10 mouse cellular contexts compared by ENCODE assay signal in the genomic region with DNA sequence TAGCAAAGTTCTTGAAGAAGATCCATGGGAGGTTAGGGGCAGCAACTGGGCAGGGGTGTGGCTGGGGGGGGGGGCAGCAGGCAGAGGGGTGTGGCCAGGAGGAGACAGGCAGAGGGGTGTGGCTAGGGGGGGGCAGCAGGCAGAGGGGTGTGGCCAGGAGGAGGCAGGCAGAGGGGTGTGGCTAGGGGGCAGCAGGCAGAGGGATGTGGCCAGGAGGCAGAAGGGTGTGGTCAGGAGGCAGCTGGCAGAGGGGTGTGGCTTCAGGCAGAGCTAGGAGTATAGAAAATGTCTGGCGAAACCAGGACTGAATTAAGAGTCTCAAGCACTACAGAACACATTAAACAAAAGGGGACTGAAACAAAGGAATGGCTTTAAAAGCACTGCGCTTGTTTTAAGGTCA. TPM values are rescaled to one million over a fixed set of nuclear protein-coding genes. Genes with fewer than 3 reads are reported as not detected.
A peak's percentile ranks its signal among the peaks of the same experiment; 100 is the strongest.
DNase-seq lines count a peak whose midpoint lies in the region; ATAC-seq and TF ChIP-seq lines count a peak whose summit lies in the region.
"Had no signal": no experiment of that assay in that cellular context is flagged by ENCODE, and none has a peak within 500 bp of the region (broad histone marks: within the 10 kb centered on the region; RNA-seq: fewer than 3 reads in every experiment).

No protein-coding gene starts in this region.

- H3K4me1 ChIP-seq in limb, embryonic 14.5 days (ENCODE audit: control insufficient read depth, insufficient read depth, low read length) = no peaks in the 10 kb centered on the region; the same call in 1 of the 2 replicates
- peaks cover 2% of the 10 kb centered on the region; the same call in 1 of the 2 replicates for H3K4me1 ChIP-seq in stomach, postnatal 0 days (replicated peaks; ENCODE audit: control insufficient read depth, insufficient read depth)

- no peak overlapping the region for H3K27ac ChIP-seq in limb, embryonic 14.5 days (replicated peaks; ENCODE audit: low read depth, low read length)
- H3K27ac ChIP-seq in stomach, postnatal 0 days (replicated peaks) = no peak overlapping the region; the same call in 1 of the 2 replicates
- H3K27ac ChIP-seq: neural tube, embryonic 13.5 days had no signal

- H3K9ac ChIP-seq in limb, embryonic 14.5 days (ENCODE audit: low read depth, low read length, severe bottlenecking) = no peak overlapping the region
- no peak overlapping the region for H3K9ac ChIP-seq in stomach, postnatal 0 days (ENCODE audit: low read length)
- H3K9ac ChIP-seq: neural tube, embryonic 13.5 days had no signal

- H3K4me2 ChIP-seq in limb, embryonic 14.5 days (replicated peaks; ENCODE audit: low read depth, low read length, severe bottlenecking) = no peak overlapping the region
- H3K4me2 ChIP-seq in stomach, postnatal 0 days (replicated peaks; ENCODE audit: low read depth) = no peak overlapping the region; the same call in 1 of the 2 replicates
- H3K4me2 ChIP-seq: neural tube, embryonic 13.5 days had no signal

- H3K36me3 ChIP-seq in limb, embryonic 14.5 days (ENCODE audit: control insufficient read depth, insufficient read depth, low read length) = no peaks in the 10 kb centered on the region
- H3K36me3 ChIP-seq in stomach, postnatal 0 days (ENCODE audit: control insufficient read depth, insufficient read depth, low read length) = no peaks in the 10 kb centered on the region
- H3K36me3 ChIP-seq: neural tube, embryonic 13.5 days had no signal

- 8% methylated on average over 2 of the region's 2 CpGs for WGBS in limb, embryonic 14.5 days
- WGBS in stomach, postnatal 0 days = 18% methylated on average over 2 of the region's 2 CpGs

- H3K27me3 ChIP-seq in limb, embryonic 14.5 days (ENCODE audit: control insufficient read depth, insufficient read depth, low read length) = no peaks in the 10 kb centered on the region
- H3K27me3 ChIP-seq in stomach, postnatal 0 days (ENCODE audit: control insufficient read depth, insufficient read depth, low read length) = no peaks in the 10 kb centered on the region
- H3K27me3 ChIP-seq: neural tube, embryonic 13.5 days had no signal

- no peak for TF ChIP-seq POLR2A in limb, embryonic 14.5 days (IDR thresholded peaks at IDR 0.05; ENCODE audit: borderline replicate concordance, extremely low read depth, insufficient read depth, insufficient read length)

- peak; percentile 30 for TF ChIP-seq CTCF in stomach, postnatal 0 days (IDR thresholded peaks at IDR 0.05; ENCODE audit: low read depth)

- intact Hi-C loops in gastrocnemius, postnatal 36 days (cut with DNase I) = no loop called here

- DNase-seq in CD4-positive, CD25-positive, alpha-beta regulatory T cell, adult 2 months (ENCODE audit: low read depth, low spot score) = peak; percentile 8
- DNase-seq in thymus, postnatal 0 days (ENCODE audit: low spot score) = peak; percentile 9
- no peak for DNase-seq in thymus, adult 18-20 months
- peak; percentile 48 for DNase-seq in limb, embryonic 14.5 days (ENCODE audit: low spot score)
- DNase-seq in stomach, postnatal 0 days (ENCODE audit: low spot score) = peak; percentile 77
- DNase-seq in adrenal gland, adult 2 months = no peak
- DNase-seq in gastrocnemius, postnatal 36 days = no peak

- ATAC-seq in CD4-positive, CD25-positive, alpha-beta regulatory T cell, adult 4 months = no peak
- ATAC-seq in limb, embryonic 14.5 days (ENCODE audit: low FRiP score, low read depth) = peak; percentile 64; the same call in 1 of the 2 replicates
- peak; percentile 58 for ATAC-seq in stomach, postnatal 0 days (ENCODE audit: low FRiP score, low TSS enrichment)

- no peak overlapping the region for H3K4me3 ChIP-seq in limb, embryonic 14.5 days (replicated peaks; ENCODE audit: low read length)
- H3K4me3 ChIP-seq in stomach, postnatal 0 days (ENCODE audit: low read depth, low read length) = no peak overlapping the region
- H3K4me3 ChIP-seq: erythroblast, embryonic 14.5 days; neural tube, embryonic 13.5 days had no signal

- TF ChIP-seq EP300 in stomach, postnatal 0 days (optimal IDR thresholded peaks at IDR 0.05) = no peak

- H3K9me3 ChIP-seq in limb, embryonic 14.5 days (ENCODE audit: control insufficient read depth, low read length) = no peaks in the 10 kb centered on the region
- no peaks in the 10 kb centered on the region for H3K9me3 ChIP-seq in stomach, postnatal 0 days (ENCODE audit: control insufficient read depth, low read length)
- H3K9me3 ChIP-seq: neural tube, embryonic 13.5 days had no signal

RNA-seq across cellular contexts. Expression of gene Bdkrb1, which starts 19.4 kb away (rescaled TPM):
- polyA plus RNA-seq in CD4-positive, CD25-positive, alpha-beta regulatory T cell, adult 4 months (2017; shearing (Covaris generic)) = 1 to 10 TPM; 3.1 to 3.5 TPM
- polyA plus RNA-seq in thymus, postnatal 0 days (2015; fragmentation: Nextera tagmentation; extraction: Ambion mirVana) = 0.86 and 1.1 TPM in 2 replicates
- 0.05 and 0.10 TPM in 2 replicates for polyA plus RNA-seq in limb, embryonic 14.5 days (2012; rRNA removed)
- 0.23 TPM in 1 of 2 replicates, not detected in the other for polyA plus RNA-seq in limb, embryonic 14.5 days (2014; fragmentation: Nextera tagmentation; extraction: Ambion mirVana)
- polyA plus RNA-seq in stomach, postnatal 0 days (2015; fragmentation: Nextera tagmentation; extraction: Ambion mirVana) = 1.8 and 2.3 TPM in 2 replicates
- total RNA-seq in adrenal gland, adult 2 months (2021) = not detected
- 0.24 and 0.36 TPM in 2 replicates for polyA plus RNA-seq in adrenal gland, adult 2 months (2012; rRNA removed)
- total RNA-seq in gastrocnemius, postnatal 36 days (2021) = under 1 TPM in 1 of 2 experiments, not detected in 1; 0.20 TPM
- polyA plus RNA-seq: erythroblast, embryonic 14.5 days; neural tube, embryonic 13.5 days had no signal

RNA-seq across cellular contexts. Expression of gene Bdkrb2, which starts 20.5 kb away (rescaled TPM):
- not detected for polyA plus RNA-seq in CD4-positive, CD25-positive, alpha-beta regulatory T cell, adult 4 months (2017; shearing (Covaris generic))
- 1.7 and 1.8 TPM in 2 replicates for polyA plus RNA-seq in thymus, postnatal 0 days (2015; fragmentation: Nextera tagmentation; extraction: Ambion mirVana)
- 1.7 and 2.2 TPM in 2 replicates for polyA plus RNA-seq in limb, embryonic 14.5 days (2012; rRNA removed)
- polyA plus RNA-seq in limb, embryonic 14.5 days (2014; fragmentation: Nextera tagmentation; extraction: Ambion mirVana) = 0.82 and 1.2 TPM in 2 replicates
- 4.0 and 4.1 TPM in 2 replicates for polyA plus RNA-seq in stomach, postnatal 0 days (2015; fragmentation: Nextera tagmentation; extraction: Ambion mirVana)
- total RNA-seq in adrenal gland, adult 2 months (2021) = 10 to 100 TPM; 12.3 to 12.4 TPM
- 4.1 and 6.4 TPM in 2 replicates for polyA plus RNA-seq in adrenal gland, adult 2 months (2012; rRNA removed)
- under 1 TPM; 0.52 to 0.66 TPM for total RNA-seq in gastrocnemius, postnatal 36 days (2021)
- polyA plus RNA-seq: erythroblast, embryonic 14.5 days had no signal

Comparison
In these comparisons a context has a peak if more than half of its experiments do, and no peak if none do; other contexts are left out.
1. DNase-seq: peak in CD4-positive, CD25-positive, alpha-beta regulatory T cell, adult 2 months (single experiment), thymus, postnatal 0 days (single experiment), limb, embryonic 14.5 days (single experiment) and stomach, postnatal 0 days (single experiment); none in thymus, adult 18-20 months (0 of 2), adrenal gland, adult 2 months (single experiment) and gastrocnemius, postnatal 36 days (0 of 2).